Mouse (Mus musculus): ENCODE measurements around the gene Fbxl13. TPM values are rescaled to one million over a fixed set of nuclear protein-coding genes. Genes with fewer than 3 reads are reported as not detected.

Gene Fbxl13
- polyA plus RNA-seq, 1 experiment from 2014 or later = 0.35 TPM

GRCm38 (mm10) chr5:21554732-21555131 lies 90.7 kb downstream of the Fbxl13 start:
- no peak overlapping the region for H3K27ac ChIP-seq (ENCODE audit: low read depth)
- H3K4me2 ChIP-seq (ENCODE audit: low read length) = no peak overlapping the region
- H3K9ac ChIP-seq (ENCODE audit: low read length) = no peak overlapping the region
- DNase-seq (ENCODE audit: low spot score) (no peak), ATAC-seq (replicated peaks; ENCODE audit: low FRiP score, low TSS enrichment, low read depth) (no peak)
- no peaks in the 10 kb centered on the region for H3K4me1 ChIP-seq (replicated peaks; ENCODE audit: control insufficient read depth, insufficient read depth, low read length)
- 90% methylated on average over 1 of the region's 1 CpGs for WGBS
- H3K9me3 ChIP-seq (ENCODE audit: control insufficient read depth, low read length) = no peaks in the 10 kb centered on the region
- no peaks in the 10 kb centered on the region for H3K36me3 ChIP-seq (ENCODE audit: control insufficient read depth, insufficient read depth, low read length)
- H3K27me3 ChIP-seq (replicated peaks; ENCODE audit: control insufficient read depth, insufficient read depth, low read length) = no peaks in the 10 kb centered on the region
- H3K4me3 ChIP-seq (ENCODE audit: low read depth, low read length) = no peak overlapping the region

- ATAC-seq (replicated peaks; ENCODE audit: low FRiP score, low TSS enrichment, low read depth) (no peak), DNase-seq (ENCODE audit: low spot score) (no peak)
- H3K9ac ChIP-seq (ENCODE audit: low read length) = no peak overlapping the region
- H3K4me3 ChIP-seq (ENCODE audit: low read depth, low read length) = no peak overlapping the region
- WGBS = 92% methylated on average over 4 of the region's 4 CpGs
- no peaks in the 10 kb centered on the region for H3K27me3 ChIP-seq (replicated peaks; ENCODE audit: control insufficient read depth, insufficient read depth, low read length)
- no peaks in the 10 kb centered on the region for H3K36me3 ChIP-seq (ENCODE audit: control insufficient read depth, insufficient read depth, low read length)
- H3K27ac ChIP-seq (ENCODE audit: low read depth) = no peak overlapping the region
- H3K4me2 ChIP-seq (ENCODE audit: low read length) = no peak overlapping the region
- H3K9me3 ChIP-seq (ENCODE audit: control insufficient read depth, low read length) = no peaks in the 10 kb centered on the region
- no peaks in the 10 kb centered on the region for H3K4me1 ChIP-seq (replicated peaks; ENCODE audit: control insufficient read depth, insufficient read depth, low read length)
Measured at GRCm38 (mm10) chr5:21553685-21554084, 91.7 kb downstream of the Fbxl13 start.

- no peaks in the 10 kb centered on the region for H3K27me3 ChIP-seq (replicated peaks; ENCODE audit: control insufficient read depth, insufficient read depth, low read length)
- H3K9ac ChIP-seq (ENCODE audit: low read length) = no peak overlapping the region
- H3K27ac ChIP-seq (ENCODE audit: low read depth) = no peak overlapping the region
- no peaks in the 10 kb centered on the region for H3K9me3 ChIP-seq (ENCODE audit: control insufficient read depth, low read length)
- no peak for ATAC-seq (replicated peaks; ENCODE audit: low FRiP score, low TSS enrichment, low read depth)
- DNase-seq (ENCODE audit: low spot score) = no peak
- H3K4me1 ChIP-seq (replicated peaks; ENCODE audit: control insufficient read depth, insufficient read depth, low read length) = peaks cover 22% of the 10 kb centered on the region
- H3K4me2 ChIP-seq (ENCODE audit: low read length) = no peak overlapping the region
- 83% methylated on average over 8 of the region's 8 CpGs for WGBS
- no peak overlapping the region for H3K4me3 ChIP-seq (ENCODE audit: low read depth, low read length)
- no peaks in the 10 kb centered on the region for H3K36me3 ChIP-seq (ENCODE audit: control insufficient read depth, insufficient read depth, low read length)
Measured at GRCm38 (mm10) chr5:21547005-21547404, 98.4 kb downstream of the Fbxl13 start.

- H3K4me3 ChIP-seq (ENCODE audit: low read depth, low read length) = no peak overlapping the region
- no peak for ATAC-seq (replicated peaks; ENCODE audit: low FRiP score, low TSS enrichment, low read depth)
- no peaks in the 10 kb centered on the region for H3K9me3 ChIP-seq (ENCODE audit: control insufficient read depth, low read length)
- H3K4me1 ChIP-seq (replicated peaks; ENCODE audit: control insufficient read depth, insufficient read depth, low read length) = peaks cover 22% of the 10 kb centered on the region
- WGBS = 70% methylated on average over 4 of the region's 4 CpGs
- H3K27ac ChIP-seq (ENCODE audit: low read depth) = 0 out of 2 replicates have a peak overlapping the region, but pooled peaks have one; percentile 16
- no peaks in the 10 kb centered on the region for H3K27me3 ChIP-seq (replicated peaks; ENCODE audit: control insufficient read depth, insufficient read depth, low read length)
- peak overlapping the region; percentile 43 for H3K4me2 ChIP-seq (ENCODE audit: low read length)
- H3K9ac ChIP-seq (ENCODE audit: low read length) = no peak overlapping the region
- H3K36me3 ChIP-seq (ENCODE audit: control insufficient read depth, insufficient read depth, low read length) = no peaks in the 10 kb centered on the region
- DNase-seq (ENCODE audit: low spot score) = no peak
Measured at GRCm38 (mm10) chr5:21545786-21546185, 99.6 kb downstream of the Fbxl13 start.

- Histone ChIP-seq H3K4me3 (ENCODE audit: low read depth, low read length) (peak overlapping the region; percentile 47), H3K9ac (ENCODE audit: low read length) (no peak overlapping the region), H3K36me3 (ENCODE audit: control insufficient read depth, insufficient read depth, low read length) (no peaks in the 10 kb centered on the region), H3K9me3 (ENCODE audit: control insufficient read depth, low read length) (no peaks in the 10 kb centered on the region), H3K4me1 (replicated peaks; ENCODE audit: control insufficient read depth, insufficient read depth, low read length) (peaks cover 22% of the 10 kb centered on the region), H3K4me2 (ENCODE audit: low read length) (peak overlapping the region; percentile 43), H3K27me3 (replicated peaks; ENCODE audit: control insufficient read depth, insufficient read depth, low read length) (no peaks in the 10 kb centered on the region), H3K27ac (ENCODE audit: low read depth) (no peak overlapping the region)
- DNase-seq (ENCODE audit: low spot score) (no peak), ATAC-seq (replicated peaks; ENCODE audit: low FRiP score, low TSS enrichment, low read depth) (no peak)
Measured at GRCm38 (mm10) chr5:21545227-21545626, 100.2 kb downstream of the Fbxl13 start.

- 36% methylated on average over 3 of the region's 3 CpGs for WGBS
Measured at GRCm38 (mm10) chr5:21544821-21545220, 100.6 kb downstream of the Fbxl13 start.

GRCm38 (mm10) chr5:21543409-21544201 lies 101.8 kb downstream of the Fbxl13 start, which contains the start of gene Lrrc17:
Lrrc17 (plus strand) TSS chr5:21543559.
- peak; percentile 89 for ATAC-seq (replicated peaks; ENCODE audit: low FRiP score, low TSS enrichment, low read depth)
- Histone ChIP-seq H3K27ac (ENCODE audit: low read depth) (peak within 1 kb of the TSS; percentile 90), H3K4me2 (ENCODE audit: low read length) (peak within 1 kb of the TSS; percentile 43), H3K36me3 (ENCODE audit: control insufficient read depth, insufficient read depth, low read length) (no peaks in the 10 kb centered on the region), H3K27me3 (replicated peaks; ENCODE audit: control insufficient read depth, insufficient read depth, low read length) (no peaks in the 10 kb centered on the region), H3K9ac (ENCODE audit: low read length) (peak within 1 kb of the TSS; percentile 49), H3K4me3 (ENCODE audit: low read depth, low read length) (peak within 1 kb of the TSS; percentile 47), H3K4me1 (replicated peaks; ENCODE audit: control insufficient read depth, insufficient read depth, low read length) (peaks cover 22% of the 10 kb centered on the region), H3K9me3 (ENCODE audit: control insufficient read depth, low read length) (no peaks in the 10 kb centered on the region)
- WGBS = 26% methylated on average over 17 of the region's 17 CpGs
- peak; percentile 78 for DNase-seq (ENCODE audit: low spot score)

More at GRCm38 (mm10) chr5:21544821-21545220, 100.6 kb downstream of the Fbxl13 start:
- Histone ChIP-seq H3K27ac (ENCODE audit: low read depth) (no peak overlapping the region), H3K36me3 (ENCODE audit: control insufficient read depth, insufficient read depth, low read length) (no peaks in the 10 kb centered on the region), H3K4me2 (ENCODE audit: low read length) (peak overlapping the region; percentile 43), H3K9me3 (ENCODE audit: control insufficient read depth, low read length) (no peaks in the 10 kb centered on the region), H3K4me3 (ENCODE audit: low read depth, low read length) (peak overlapping the region; percentile 47), H3K9ac (ENCODE audit: low read length) (no peak overlapping the region), H3K27me3 (replicated peaks; ENCODE audit: control insufficient read depth, insufficient read depth, low read length) (no peaks in the 10 kb centered on the region), H3K4me1 (replicated peaks; ENCODE audit: control insufficient read depth, insufficient read depth, low read length) (peaks cover 22% of the 10 kb centered on the region)
- ATAC-seq (replicated peaks; ENCODE audit: low FRiP score, low TSS enrichment, low read depth) (no peak), DNase-seq (ENCODE audit: low spot score) (no peak)

GRCm38 (mm10) chr5:21542226-21542625 lies 103.2 kb downstream of the Fbxl13 start:
- ATAC-seq (replicated peaks; ENCODE audit: low FRiP score, low TSS enrichment, low read depth) (no peak), DNase-seq (ENCODE audit: low spot score) (no peak)
- Histone ChIP-seq H3K4me3 (ENCODE audit: low read depth, low read length) (no peak overlapping the region), H3K36me3 (ENCODE audit: control insufficient read depth, insufficient read depth, low read length) (no peaks in the 10 kb centered on the region), H3K4me1 (replicated peaks; ENCODE audit: control insufficient read depth, insufficient read depth, low read length) (peaks cover 22% of the 10 kb centered on the region), H3K9me3 (ENCODE audit: control insufficient read depth, low read length) (no peaks in the 10 kb centered on the region), H3K27ac (ENCODE audit: low read depth) (no peak overlapping the region), H3K4me2 (ENCODE audit: low read length) (no peak overlapping the region), H3K27me3 (replicated peaks; ENCODE audit: control insufficient read depth, insufficient read depth, low read length) (no peaks in the 10 kb centered on the region), H3K9ac (ENCODE audit: low read length) (no peak overlapping the region)
- 56% methylated on average over 4 of the region's 4 CpGs for WGBS

- H3K27ac ChIP-seq (ENCODE audit: low read depth) = no peak overlapping the region
- no peak overlapping the region for H3K9ac ChIP-seq (ENCODE audit: low read length)
- no peaks in the 10 kb centered on the region for H3K36me3 ChIP-seq (ENCODE audit: control insufficient read depth, insufficient read depth, low read length)
- H3K4me1 ChIP-seq (replicated peaks; ENCODE audit: control insufficient read depth, insufficient read depth, low read length) = peaks cover 7% of the 10 kb centered on the region
- H3K9me3 ChIP-seq (ENCODE audit: control insufficient read depth, low read length) = no peaks in the 10 kb centered on the region
- DNase-seq (ENCODE audit: low spot score) (no peak), ATAC-seq (replicated peaks; ENCODE audit: low FRiP score, low TSS enrichment, low read depth) (no peak)
- H3K27me3 ChIP-seq (replicated peaks; ENCODE audit: control insufficient read depth, insufficient read depth, low read length) = no peaks in the 10 kb centered on the region
- no peak overlapping the region for H3K4me3 ChIP-seq (ENCODE audit: low read depth, low read length)
- 93% methylated on average over 5 of the region's 5 CpGs for WGBS
- H3K4me2 ChIP-seq (ENCODE audit: low read length) = no peak overlapping the region
Measured at GRCm38 (mm10) chr5:21532921-21533320, 112.5 kb downstream of the Fbxl13 start.
